Mouse (Mus musculus) cerebellum, postnatal 25 days (tissue): ENCODE results near the gene Ilf2.
A peak's percentile ranks its signal among the peaks of the same experiment; 100 is the strongest.

Experiments used
- DNase-seq, 2 experiments: peaks; one replicate each; pipeline ENCODE4 v3.0.0; 2021; ENCODE audit warnings: mixed read lengths in 2 of 2

Ilf2 gene

DNA sequence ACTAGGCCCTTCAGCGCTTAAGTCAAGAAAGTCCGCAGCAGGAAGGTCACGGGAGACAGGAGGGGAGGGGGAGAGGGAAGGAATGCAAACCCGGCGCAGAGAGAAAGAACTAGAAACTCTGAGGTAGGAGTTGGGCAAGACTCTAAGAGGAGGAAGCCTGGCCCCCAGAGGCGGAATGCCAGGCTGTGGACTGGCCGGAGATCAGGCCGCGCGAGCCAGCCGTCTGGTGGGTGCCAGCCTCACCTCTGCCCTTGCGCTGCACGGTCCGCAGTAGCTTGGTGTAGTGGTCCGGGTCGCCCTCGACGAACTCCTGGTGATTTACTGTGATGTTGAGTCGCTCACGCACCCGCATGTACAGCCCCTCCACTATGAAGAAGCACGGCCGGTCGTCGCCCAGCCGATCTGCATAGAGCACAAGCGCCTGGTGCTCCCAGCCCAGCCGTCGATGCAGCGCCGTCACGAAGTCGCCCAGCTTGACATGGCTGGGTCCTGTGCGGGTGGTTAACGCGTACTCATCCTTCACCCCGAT, 11.3 kb upstream of the Ilf2 start:
- no peak for DNase-seq

DNA sequence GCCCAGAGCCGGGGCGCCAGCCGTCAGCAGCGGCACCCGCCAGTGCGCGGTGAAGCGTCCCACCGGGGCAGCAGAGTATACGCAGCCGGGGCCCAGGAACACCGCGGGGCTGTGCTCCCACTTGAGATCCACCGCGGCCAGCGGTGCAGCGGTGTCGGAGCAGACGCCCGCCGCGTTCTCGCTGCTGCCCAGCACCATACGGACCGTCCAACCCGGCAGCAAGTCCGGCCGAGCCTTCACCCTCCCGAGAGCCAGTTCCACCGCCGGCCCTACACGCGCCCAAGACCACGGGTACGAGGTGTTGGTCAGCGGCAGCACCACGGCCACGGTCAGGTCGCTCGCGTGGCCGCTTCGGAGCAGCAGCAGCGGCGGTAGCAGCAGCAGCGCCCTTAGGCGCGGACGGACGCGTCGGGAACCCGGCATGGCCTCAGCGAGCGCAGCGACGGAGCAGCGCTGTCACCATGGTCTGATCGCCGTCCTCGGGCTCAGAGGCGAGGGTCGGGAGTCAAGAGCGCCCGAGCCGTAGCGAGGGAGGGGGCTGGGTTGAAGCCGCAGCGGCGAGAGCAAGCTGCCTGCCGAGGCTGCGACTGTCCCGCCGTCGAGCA, 10.7 kb upstream of the Ilf2 start:
- peak; percentile 29 to 37 for DNase-seq

DNA sequence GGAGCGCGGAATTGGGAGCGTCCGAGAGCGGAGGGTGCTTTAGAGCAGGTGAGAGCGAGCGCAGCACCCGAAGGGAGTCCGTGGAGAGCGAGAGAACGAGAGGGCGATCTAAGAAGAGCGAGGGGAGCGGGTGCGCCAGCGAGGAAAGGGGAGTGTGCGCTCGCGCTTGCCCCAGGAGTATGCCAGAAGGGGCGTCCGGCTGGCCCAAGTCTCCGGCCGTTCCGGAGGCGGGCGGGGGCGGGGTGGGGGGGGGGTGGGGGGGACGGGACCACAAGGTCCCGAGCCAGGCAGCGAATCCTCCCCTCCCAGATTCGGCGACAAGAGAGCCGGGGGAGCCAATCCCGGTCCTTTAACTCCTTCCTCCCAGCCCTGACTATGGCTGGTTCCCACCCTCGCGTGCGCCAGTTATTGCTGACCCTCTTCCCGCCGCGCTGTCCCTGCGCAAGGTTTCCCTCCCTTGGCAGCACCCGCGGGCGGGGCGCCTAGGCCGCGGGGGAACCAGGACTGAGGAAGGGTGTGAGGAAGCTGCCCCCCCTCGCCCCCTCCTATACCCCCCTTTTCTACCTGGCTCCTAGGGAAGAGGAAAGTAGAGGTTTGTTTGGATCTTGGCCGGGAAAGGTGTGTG, 10.1 kb upstream of the Ilf2 start, which contains the start of gene Npr1:
TSS of gene Npr1 (minus strand) at position 181 of the 625 bp plus-strand sequence.
- peak in 1 of 2 experiments; percentile 40 for DNase-seq

DNA sequence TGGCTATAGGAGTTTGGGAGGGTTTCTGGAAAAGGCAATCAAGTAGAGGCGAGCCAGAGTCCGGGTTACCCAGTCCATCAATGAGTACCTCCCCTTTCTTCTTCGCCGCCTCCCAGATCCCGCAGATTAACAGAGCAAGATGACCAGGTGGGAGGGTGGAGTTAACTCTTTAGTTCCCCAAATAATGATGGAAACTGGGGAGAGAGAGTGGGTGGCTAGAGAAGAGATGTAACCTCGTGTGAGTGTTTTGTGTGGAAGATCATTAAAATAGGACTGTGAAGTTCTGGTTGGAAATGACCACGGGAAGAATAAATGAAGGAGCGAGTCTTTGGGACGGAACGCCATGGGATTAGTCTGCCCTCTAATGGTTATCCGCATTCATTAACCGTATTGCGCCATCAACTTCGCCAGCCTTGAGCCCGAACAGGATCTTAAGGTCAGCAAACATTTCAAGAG, 9.6 kb upstream of the Ilf2 start:
- peak; percentile 55 to 71 for DNase-seq

DNA sequence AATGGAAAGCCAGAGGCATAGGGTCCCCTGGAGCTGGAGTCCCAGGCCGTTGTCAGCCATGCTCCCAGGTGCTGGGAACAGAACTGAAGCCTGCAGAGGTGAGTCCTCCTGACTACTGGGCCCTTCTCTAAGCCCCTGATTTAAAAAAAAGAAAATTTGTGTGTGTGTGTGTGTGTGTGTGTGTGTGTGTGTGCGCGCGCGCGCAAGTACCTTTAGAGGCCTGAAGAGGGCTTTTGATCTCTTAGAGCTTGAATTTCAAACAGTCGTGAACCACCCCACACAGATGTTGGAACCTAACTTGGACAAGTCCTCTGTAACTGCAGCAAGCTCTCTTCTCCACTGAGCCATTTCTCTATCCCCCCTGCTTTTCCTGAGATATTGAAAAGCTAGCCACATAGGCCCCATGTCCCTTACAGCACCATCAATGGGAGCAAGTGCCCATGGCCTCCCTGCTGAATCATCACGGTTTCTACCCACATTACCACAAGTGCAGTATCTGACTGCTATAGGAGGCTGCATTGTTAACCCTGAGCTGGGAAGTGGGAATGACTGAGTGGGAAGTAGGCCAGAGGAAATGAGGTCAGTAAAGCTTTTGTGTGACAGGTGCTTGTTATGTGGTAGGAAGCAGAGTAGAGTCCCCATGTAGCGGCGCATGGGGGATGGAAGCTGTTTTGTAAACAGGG, 8.2 kb upstream of the Ilf2 start:
- no peak for DNase-seq

DNA sequence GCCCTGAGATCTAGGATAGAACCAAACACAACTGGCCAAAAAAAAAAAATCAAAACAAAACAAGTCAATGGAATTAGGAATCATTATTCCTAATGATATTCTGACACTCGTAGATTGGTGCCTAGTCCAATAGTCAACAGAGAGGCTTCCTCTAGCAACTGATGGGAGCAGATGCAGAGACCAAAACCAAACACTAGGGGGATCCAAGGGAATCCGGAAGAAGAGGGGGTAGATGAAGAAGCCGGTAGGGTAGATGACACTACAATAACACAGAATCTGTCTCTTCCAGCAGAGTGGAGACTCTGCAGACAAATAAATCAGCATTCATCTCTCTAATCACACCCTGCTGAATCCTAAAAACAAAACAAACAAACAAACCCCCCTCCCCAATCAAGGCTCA, 3.7 kb upstream of the Ilf2 start:
- peak in 1 of 2 experiments; percentile 54 for DNase-seq

DNA sequence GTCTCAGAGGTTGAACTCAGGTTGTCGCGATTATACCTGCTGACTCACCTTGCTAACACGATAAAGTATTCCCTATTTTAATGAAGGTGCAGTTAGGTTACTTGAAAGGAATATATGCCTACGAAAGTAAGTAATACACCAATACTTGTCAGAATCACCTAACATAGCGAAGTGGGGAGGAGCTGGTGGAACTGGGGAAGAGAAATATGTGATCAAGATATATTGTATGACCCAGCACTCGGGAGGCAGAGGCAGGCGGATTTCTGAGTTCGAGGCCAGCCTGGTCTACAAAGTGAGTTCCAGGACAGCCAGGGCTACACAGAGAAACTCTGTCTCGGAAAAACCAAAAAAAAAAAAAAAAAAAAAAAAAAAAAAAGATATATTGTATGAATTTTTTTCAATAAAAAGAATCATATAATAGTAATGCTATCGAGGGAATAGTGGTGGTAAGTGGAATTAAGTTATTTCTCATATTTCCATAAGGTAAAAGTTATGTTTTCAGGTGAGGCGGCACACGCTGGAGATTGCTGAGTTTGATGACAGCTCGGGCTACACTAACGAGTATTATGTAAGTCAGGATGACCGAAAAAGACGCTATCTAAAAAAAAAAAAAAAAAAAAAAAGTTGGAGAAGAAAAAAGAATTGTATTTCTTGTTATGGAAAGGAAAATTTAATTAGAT, 635 bp upstream of the Ilf2 start:
- DNase-seq: peak in 1 of 2 experiments; percentile 23

DNA sequence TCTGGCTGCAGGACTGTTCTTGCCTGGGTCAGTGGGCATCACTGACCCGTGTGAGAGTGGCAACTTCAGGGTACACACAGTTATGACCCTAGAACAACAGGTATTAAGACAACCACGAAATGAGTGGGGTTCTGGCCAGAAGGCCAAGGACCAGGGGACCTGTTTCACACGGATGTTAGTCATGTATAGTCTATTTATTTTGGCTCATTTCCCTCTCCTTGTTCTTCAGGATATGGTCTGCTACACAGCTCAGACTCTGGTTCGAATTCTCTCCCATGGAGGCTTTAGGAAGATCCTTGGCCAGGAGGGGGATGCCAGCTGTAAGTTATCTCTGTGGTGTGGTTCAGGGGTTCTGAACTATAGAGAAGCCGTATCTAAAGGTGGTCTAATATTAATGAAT, 11.1 kb downstream of the Ilf2 start:
- DNase-seq: no peak

DNA sequence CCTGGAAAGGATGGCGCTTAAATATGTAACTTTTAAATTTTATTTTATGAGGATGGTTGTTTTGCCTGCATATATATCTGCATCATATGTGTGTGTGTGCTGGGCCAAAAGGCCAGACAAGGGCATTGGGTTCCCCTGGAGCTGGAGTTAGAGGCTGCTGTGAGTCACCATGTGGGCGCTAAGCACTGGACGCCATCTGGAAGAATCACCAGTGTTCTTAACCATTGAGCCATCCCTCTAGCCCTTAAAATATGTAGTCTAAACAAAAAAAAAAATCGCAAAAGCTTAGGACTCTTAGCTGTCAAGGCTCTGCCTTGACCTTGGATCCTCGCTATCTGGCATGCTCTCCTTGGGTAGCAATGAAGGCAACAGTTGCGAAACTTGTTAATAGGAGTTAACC, 12.7 kb downstream of the Ilf2 start:
- DNase-seq: no peak

DNA sequence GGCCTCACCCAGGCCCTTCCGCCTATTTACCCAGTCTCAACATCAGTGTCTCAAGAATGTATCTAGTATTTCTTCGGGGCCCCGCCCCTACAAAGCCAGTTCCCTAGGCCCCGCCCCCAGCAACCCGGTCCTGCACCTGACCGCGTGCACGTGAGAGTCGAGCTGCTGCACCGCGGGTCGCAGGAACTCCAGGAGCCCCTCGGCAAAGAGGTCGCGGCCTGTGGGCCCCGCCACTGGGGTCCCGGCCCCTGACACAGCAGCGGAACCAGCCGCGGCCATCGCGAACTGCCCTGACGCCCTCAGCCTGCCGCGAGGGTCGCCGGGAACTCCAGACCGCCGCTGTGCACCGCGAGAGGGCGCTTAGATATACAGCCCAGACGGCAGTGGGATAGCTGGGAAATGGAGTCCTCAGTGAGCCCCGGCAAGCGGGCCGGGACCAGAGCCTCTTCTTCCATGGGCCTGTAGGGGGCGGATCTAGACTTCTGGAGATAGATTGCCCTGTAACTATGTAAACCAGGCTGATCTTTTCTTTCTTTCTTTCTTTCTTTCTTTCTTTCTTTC, 14.8 kb downstream of the Ilf2 start, which contains the start of gene Snapin:
TSS of gene Snapin (minus strand) at position 338 of the 561 bp plus-strand sequence.
- DNase-seq: peak; percentile 95 to 96

DNA sequence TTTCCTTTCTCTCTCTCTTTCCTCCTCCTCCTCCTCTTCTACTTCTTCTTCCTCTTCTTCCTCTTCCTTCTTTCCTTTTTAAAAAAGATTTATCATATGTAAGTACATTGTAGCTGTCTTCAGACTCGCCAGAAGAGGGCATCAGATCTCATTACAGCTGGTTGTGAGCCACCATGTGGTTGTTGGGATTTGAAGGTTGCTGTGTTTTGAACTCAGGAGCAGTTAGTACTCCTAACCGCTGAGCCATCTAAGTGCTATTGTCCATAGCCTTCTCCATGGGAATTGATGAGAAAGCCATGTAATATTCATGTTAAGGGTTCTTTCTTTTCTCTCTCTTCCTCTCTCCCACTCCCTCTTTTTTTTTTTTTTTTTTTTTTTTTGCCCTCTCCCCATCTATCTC, 15.4 kb downstream of the Ilf2 start:
- DNase-seq: peak in 1 of 2 experiments; percentile 44

DNA sequence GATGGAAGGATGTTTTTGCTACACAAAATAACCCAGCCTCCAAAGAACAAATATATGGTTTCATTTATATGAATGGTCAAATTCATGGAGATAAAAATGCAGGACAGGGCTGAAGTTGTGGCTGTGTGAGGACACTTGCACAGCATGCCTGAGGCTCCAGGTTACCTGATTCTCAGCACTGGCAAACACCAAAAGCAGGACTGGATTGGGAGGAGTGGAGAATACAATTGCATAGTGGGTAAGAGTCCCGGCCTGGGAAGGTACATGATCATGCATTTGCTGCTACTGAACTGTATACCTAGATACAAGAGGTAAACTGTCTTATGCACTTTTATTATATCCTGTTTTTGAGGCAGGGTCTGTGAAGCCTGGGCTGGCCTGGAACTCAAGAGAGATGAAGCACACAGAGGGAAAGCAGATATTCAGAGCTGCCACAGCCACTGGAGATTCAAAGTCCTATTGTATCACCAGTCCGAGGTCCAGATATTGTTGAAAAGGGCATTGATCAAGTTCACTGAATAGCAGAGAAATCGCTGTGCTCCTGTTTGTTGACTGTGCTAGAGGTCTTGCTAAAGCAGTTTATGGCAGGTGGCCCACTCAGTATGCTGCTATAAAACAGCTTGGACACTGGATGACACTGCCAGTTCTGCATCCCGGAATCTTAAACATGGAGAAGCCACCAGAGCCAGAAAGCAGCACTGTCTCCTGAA, 18.1 kb downstream of the Ilf2 start:
- peak in 1 of 2 experiments; percentile 62 for DNase-seq

DNA sequence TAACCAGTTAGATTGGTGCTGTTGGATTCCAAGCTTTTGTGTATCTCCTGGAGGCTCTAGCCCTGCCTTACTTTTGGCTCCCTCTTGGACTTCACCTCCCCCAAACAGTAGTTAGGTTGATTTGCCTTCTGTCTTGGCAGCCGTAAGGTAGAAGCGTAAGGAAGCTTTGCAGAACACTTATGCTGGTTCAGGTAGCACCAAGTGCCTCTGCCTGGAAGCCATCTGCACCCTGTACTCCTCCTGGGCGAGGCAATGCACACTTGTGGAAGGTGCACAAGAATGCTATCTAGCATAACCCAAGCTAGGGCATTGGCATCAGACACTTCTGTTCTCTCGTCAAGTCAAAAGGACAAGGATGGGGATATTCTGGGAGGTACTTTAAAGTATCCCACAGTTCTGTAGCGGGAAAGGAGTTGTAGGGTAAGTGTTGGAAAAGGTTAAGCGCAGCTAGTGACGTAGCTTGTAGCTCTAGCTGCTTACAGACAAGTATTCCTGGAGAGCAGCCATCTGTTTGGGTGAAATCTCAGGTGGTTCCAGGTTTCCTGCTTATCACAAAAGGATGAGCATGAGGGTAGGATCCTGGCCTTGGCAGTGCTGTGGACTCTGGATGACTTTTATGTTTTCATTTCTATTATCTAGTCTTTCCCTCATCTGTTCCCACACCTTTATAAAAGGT, 20.1 kb downstream of the Ilf2 start:
- no peak for DNase-seq

DNA sequence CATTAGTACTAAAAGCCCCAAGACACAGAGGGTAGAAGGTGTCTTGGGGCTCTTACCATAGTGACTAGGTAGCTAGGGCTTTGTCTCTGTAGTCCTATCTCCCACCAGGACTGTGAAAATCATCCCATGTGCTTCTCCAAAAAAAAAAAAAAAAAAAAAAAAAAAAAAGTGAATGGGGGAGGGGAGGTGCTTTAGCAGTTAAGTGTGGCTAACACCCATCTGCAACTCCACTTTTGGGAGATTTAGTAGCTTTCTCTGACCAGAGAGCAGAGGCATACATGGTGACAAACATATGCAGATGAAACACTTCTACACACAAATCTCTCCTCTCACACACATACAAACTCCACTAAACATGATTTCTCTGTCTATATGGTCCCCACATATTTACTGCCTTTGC, 21.7 kb downstream of the Ilf2 start:
- DNase-seq: no peak

DNA sequence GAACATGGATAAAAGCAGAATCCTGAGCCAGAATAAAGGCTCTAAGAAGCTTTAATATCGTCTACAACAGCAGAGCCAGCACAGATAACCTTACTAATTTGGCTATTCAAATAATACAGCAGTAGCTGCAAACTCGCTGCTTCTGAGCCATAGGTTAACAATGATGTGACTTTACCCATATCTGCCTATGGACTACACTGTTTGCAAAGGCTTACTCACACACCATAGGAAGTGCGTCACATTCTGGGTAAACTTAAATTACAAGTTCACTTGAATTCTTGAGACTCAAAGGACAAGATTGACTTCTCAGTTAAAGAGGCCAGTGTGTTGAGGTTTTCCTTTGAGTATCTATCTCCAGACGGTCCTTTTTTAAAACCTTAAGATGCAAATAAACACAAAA, 27.5 kb downstream of the Ilf2 start:
- DNase-seq: no peak

DNA sequence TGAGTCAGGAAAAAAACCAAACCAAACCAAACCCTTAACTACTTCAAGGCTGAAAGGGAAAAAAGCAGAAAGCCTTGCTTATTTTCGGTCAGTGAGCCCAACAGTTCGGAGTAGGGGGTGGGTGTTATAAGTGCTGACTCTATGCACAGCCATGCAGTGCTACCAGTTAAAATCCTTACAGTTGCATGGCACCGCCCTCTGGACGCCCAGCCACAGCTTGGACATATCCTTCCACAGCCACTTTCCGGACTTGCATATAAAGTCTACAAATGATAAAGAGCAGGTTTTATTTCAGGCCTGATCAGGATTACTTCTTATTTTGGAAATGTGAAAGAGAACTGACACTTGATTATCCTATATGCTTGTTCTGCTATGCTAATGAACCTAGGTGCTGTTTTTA, 29.3 kb downstream of the Ilf2 start:
- DNase-seq: no peak

DNA sequence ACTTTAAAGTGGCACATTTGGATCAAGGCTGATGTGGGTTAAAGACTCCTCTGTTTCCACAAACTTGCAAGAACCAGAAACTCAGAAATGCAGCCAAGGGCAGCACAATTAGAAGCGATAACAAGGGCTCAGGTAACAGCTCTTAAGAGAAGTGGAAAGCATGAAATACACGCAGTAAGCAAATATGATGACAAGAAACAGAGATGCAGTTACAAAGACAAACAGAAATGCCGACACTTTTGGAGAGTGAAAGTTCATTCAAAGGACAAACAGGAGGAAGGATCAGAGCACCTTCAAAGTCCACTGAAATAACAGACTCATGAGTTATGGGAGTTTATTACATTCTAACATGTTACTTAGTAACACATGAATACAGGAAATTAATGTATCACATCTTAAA, 30.4 kb downstream of the Ilf2 start:
- DNase-seq: no peak

DNA sequence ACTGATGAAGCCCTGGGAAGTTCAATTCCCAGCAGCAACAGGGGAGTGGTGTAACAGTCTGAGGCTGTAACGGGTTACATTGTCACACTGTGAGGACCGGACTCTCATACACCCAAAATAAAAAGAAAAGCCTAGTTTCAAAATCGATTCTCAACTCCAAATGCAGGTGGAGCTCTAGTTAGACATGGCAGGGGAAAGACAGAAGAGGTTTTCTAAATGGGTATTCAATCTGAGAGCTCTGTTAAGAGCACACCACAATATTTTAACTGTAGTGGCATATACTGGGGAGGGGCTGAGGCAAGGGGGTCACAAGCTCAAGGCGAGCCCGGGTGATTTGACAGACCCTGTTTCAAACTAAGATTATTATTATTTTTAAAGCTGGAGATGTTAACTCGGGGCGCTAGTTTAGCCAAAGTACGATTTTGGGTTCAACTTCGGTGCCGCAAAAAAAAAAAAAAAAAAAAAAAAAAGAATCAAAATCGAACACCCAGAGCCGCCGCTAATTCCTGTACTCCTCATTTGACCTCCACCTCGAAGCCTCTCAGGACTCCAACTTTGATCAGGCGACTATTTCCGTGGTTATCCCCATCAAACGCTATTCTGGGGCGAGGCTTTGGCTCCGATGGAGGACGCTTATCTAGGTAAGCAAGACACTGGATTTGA, 32.5 kb downstream of the Ilf2 start:
- DNase-seq: no peak

DNA sequence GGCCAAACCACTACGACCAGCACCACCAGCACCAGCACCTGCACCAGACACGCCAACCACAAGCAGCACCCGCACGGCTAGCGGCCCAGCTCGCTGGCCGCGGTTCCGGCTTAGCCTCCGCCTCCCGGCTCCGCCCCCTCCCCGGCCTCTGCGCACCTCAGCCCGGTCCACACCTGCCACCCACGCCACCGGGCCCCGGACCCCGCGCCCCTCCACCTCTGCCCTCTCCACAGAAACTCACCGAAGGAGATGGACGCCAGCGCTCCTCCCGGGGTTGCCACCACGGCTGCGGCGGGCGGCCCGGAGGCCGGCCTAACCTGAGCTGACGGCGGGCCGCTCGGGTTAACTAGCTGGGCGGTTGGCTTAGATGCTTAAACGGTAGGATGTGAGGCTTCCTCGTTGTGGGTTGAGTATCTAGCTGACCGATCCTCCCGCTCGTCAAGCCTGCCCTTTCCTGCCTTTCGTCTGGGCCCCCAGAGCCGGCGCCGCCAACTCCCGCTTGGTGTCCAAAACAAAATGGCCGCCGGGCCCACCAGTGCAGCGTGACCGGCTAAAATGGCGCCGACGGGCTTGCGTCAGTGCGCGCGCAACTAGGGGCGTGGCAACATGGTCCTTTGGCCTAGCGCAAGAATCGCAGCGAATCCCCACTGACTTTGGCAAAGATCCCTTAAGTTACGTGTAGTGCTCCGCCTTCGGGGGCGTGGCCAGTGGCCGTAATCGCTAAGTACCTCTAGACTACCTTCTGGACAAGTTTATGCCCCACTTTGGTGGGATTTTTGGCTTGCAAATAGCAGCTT, 33.2 kb downstream of the Ilf2 start, which contains the start of gene Chtop:
TSS of gene Chtop (minus strand) at position 549 of the 797 bp plus-strand sequence.
- peak; percentile 99 to 100 for DNase-seq

DNA sequence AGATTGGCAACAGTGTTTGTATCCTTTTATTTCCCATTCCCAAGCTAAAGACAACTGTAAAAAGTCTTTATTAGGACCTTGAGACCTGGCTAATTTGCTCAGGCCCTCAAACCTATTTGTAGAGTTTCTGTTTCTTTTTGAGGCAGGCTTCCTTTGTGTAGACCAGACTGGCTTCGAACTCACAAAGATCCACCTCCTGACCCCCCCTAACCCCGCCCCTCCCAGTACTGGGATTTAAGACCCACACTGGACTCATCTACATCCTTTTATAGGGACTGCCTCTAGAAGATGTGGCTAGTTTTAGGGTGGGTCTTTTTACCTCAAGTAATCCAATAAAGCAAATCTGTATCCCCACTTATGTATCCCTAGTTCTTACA, 33.8 kb downstream of the Ilf2 start:
- DNase-seq: no peak
